Comparison of ENCODE assay signal across 8 mouse cellular contexts in genomic region chr9:21918035-21918592, GRCm38 (mm10). TPM values are rescaled to one million over a fixed set of nuclear protein-coding genes. Genes with fewer than 3 reads are reported as not detected.
DNase-seq lines count a peak whose midpoint lies in the region; ATAC-seq and TF ChIP-seq lines count a peak whose summit lies in the region.

Rab3d (minus strand) TSS chr9:21918192.

- under 1% methylated on average over 36 of the region's 36 CpGs for WGBS in forebrain, embryonic 13.5 days
- whole genome bisulfite sequencing in large intestine, adult 2 months = under 1% methylated on average over 36 of the region's 36 CpGs
- under 1% methylated on average over 34 of the region's 36 CpGs for WGBS in liver, postnatal 0 days (ENCODE audit: insufficient replicate concordance)
- under 1% methylated on average over 36 of the region's 36 CpGs for WGBS in neural tube, embryonic 14.5 days

- peak within 1 kb of the TSS; percentile 92 for H3K4me3 ChIP-seq in E14TG2a.4 (replicated peaks; ENCODE audit: low read length)
- H3K4me3 ChIP-seq in forebrain, embryonic 13.5 days = peak within 1 kb of the TSS; percentile 65
- H3K4me3 ChIP-seq in liver, postnatal 0 days (ENCODE audit: low read depth, low read length) = peak within 1 kb of the TSS; percentile 79
- H3K4me3 ChIP-seq in neural tube, embryonic 14.5 days (ENCODE audit: low read depth, low read length) = peak within 1 kb of the TSS; percentile 64

- peak within 1 kb of the TSS; percentile 90 for H3K4me2 ChIP-seq in forebrain, embryonic 13.5 days
- H3K4me2 ChIP-seq in liver, postnatal 0 days (ENCODE audit: low read depth, low read length) = peak within 1 kb of the TSS; percentile 96
- H3K4me2 ChIP-seq in neural tube, embryonic 14.5 days (ENCODE audit: low read depth, low read length) = peak within 1 kb of the TSS; percentile 73

- peaks cover 26% of the 10 kb centered on the region for H3K36me3 ChIP-seq in E14TG2a.4 (ENCODE audit: insufficient read depth, low read length)
- peaks cover 10% of the 10 kb centered on the region; the same call in 1 of the 2 replicates for H3K36me3 ChIP-seq in forebrain, embryonic 13.5 days (ENCODE audit: poor library complexity, severe bottlenecking)
- peaks cover 9% of the 10 kb centered on the region for H3K36me3 ChIP-seq in liver, postnatal 0 days (replicated peaks; ENCODE audit: insufficient read depth, low read length)
- no peaks in the 10 kb centered on the region for H3K36me3 ChIP-seq in neural tube, embryonic 14.5 days (ENCODE audit: control insufficient read depth, insufficient read depth, low read length)

- peaks cover 42% of the 10 kb centered on the region for H3K4me1 ChIP-seq in E14TG2a.4 (replicated peaks; ENCODE audit: low read depth, low read length)
- peaks cover 15% of the 10 kb centered on the region for H3K4me1 ChIP-seq in forebrain, embryonic 13.5 days
- peaks cover 27% of the 10 kb centered on the region for H3K4me1 ChIP-seq in liver, postnatal 0 days (ENCODE audit: insufficient read depth)
- no peaks in the 10 kb centered on the region for H3K4me1 ChIP-seq in neural tube, embryonic 14.5 days (ENCODE audit: control insufficient read depth, insufficient read depth, low read length)

- peak within 1 kb of the TSS; percentile 85 for H3K27ac ChIP-seq in forebrain, embryonic 13.5 days
- H3K27ac ChIP-seq in liver, postnatal 0 days (ENCODE audit: low read depth) = peak within 1 kb of the TSS; percentile 76
- H3K27ac ChIP-seq in neural tube, embryonic 14.5 days (ENCODE audit: low read depth, low read length) = peak within 1 kb of the TSS; percentile 57; the same call in 1 of the 2 replicates

- H3K27me3 ChIP-seq in E14TG2a.4 (ENCODE audit: insufficient read depth, low read length) = peaks cover 24% of the 10 kb centered on the region
- peaks cover 22% of the 10 kb centered on the region for H3K27me3 ChIP-seq in forebrain, embryonic 13.5 days
- no peaks in the 10 kb centered on the region for H3K27me3 ChIP-seq in liver, postnatal 0 days (ENCODE audit: insufficient read depth, low read length)
- H3K27me3 ChIP-seq in neural tube, embryonic 14.5 days (ENCODE audit: control insufficient read depth, insufficient read depth, low read length) = no peaks in the 10 kb centered on the region

- DNase-seq in c-Kit-positive CD71-positive TER-119-positive erythroid progenitor cells, embryonic 14.5 days (ENCODE audit: low spot score) = peak; percentile 95
- peak; percentile 95 for DNase-seq in heart, postnatal 10 days
- peak; percentile 85 for DNase-seq in large intestine, adult 2 months (ENCODE audit: low read depth, low spot score)
- DNase-seq in liver, postnatal 0 days = peak; percentile 99
- peak; percentile 98 for DNase-seq in testis, postnatal 10 days (ENCODE audit: low spot score)

- TF ChIP-seq EP300 in liver, postnatal 0 days (IDR thresholded peaks at IDR 0.05; ENCODE audit: low read depth) = no peak

- peak within 1 kb of the TSS; percentile 76 for H3K9ac ChIP-seq in forebrain, embryonic 13.5 days
- peak within 1 kb of the TSS; percentile 74 for H3K9ac ChIP-seq in liver, postnatal 0 days (replicated peaks)
- H3K9ac ChIP-seq in neural tube, embryonic 14.5 days (replicated peaks; ENCODE audit: low read depth, low read length) = peak within 1 kb of the TSS; percentile 66

- intact Hi-C loops in heart, postnatal 10 days (cut with DNase I) = no loop called here

- TF ChIP-seq CTCF in E14TG2a.4 (conservative IDR thresholded peaks at IDR 0.05; ENCODE audit: low read length) = no peak
- TF ChIP-seq CTCF in liver, postnatal 0 days (IDR thresholded peaks at IDR 0.05; ENCODE audit: low read depth) = no peak

- no peaks in the 10 kb centered on the region for H3K9me3 ChIP-seq in E14TG2a.4 (ENCODE audit: low read length)
- no peaks in the 10 kb centered on the region for H3K9me3 ChIP-seq in forebrain, embryonic 13.5 days (replicated peaks)
- H3K9me3 ChIP-seq in liver, postnatal 0 days (ENCODE audit: low read length) = no peaks in the 10 kb centered on the region
- no peaks in the 10 kb centered on the region for H3K9me3 ChIP-seq in neural tube, embryonic 14.5 days (ENCODE audit: control insufficient read depth, low read length)

- ATAC-seq in forebrain, embryonic 13.5 days = peak; percentile 94
- peak; percentile 95 for ATAC-seq in liver, postnatal 0 days
- peak; percentile 93 for ATAC-seq in neural tube, embryonic 14.5 days (ENCODE audit: low read depth)

RNA-seq across cellular contexts. Expression of gene Rab3d, which starts in this region (rescaled TPM):
- 18.3 and 21.0 TPM in 2 replicates for polyA plus RNA-seq in forebrain, embryonic 13.5 days (2015; fragmentation: Nextera tagmentation; extraction: Ambion mirVana)
- 10 to 100 TPM; 10.3 to 12.6 TPM for total RNA-seq in heart, postnatal 10 days (2021)
- polyA plus RNA-seq in large intestine, adult 2 months (2012; rRNA removed) = 70.2 and 84.5 TPM in 2 replicates
- polyA plus RNA-seq in liver, postnatal 0 days (2015; fragmentation: Nextera tagmentation; extraction: Ambion mirVana) = 9.3 and 9.9 TPM in 2 replicates
- polyA plus RNA-seq in neural tube, embryonic 14.5 days (2014; fragmentation: Nextera tagmentation; extraction: Ambion mirVana) = 12.0 and 21.4 TPM in 2 replicates

Comparison
In these comparisons a context has a peak if more than half of its experiments do, and no peak if none do; other contexts are left out.
1. Peak in every context shown above with its lines: DNase-seq, ATAC-seq, H3K4me3 ChIP-seq and H3K27ac ChIP-seq.